Mouse (Mus musculus) naive thymus-derived CD4-positive, alpha-beta T cell, adult 2 months (primary cell): Measurements from ENCODE around the gene Hspa1l.
"Not testable (repeated sequence)": the region's sequence is repeated elsewhere in the genome, so short reads cannot be mapped to it uniquely, and the experiment has no call there.

Source experiments
- DNase-seq: peaks from one replicate; pipeline ENCODE4 v3.0.0-alpha.2; 2011; ENCODE audit warnings: low read depth

Hspa1l gene

DNA sequence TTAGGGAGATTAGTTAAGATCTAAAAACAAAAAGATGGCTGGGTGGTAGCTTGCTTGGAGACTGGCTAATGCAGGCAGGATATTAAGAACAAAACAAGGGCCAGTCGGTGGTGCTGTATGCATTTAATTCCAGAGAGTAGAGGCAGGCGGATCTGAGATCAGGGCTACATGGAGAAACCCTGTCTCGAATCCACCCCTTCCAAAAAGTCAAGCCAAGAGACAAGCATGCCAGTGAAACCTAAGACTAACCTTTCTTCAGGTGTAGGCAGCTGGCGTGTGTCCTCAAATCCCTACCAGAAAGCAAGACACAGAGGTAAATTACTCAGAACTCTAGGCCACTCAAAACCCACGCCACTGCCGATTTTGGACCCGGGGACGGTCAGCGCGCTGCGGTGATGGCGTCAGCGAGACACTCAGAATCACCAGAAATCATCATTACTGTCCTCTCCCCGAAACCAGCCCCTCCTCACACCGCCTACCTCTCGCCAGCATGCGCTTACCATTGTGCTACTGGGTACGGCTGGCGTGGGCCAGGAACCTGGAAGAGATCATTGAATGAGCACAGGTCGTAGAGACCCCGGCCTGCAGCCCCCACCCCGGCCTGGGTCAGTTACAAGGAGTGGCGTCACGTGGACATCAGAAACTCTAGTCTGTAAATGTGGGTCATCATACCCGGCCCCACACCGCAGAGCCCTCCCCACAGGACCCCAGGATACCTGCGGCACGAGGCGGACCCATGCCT, 20.7 kb upstream of the Hspa1l start:
- DNase-seq, result no peak

GRCm38 (mm10) chr17:34952378-34953040, 20.0 kb upstream of the Hspa1l start:
- peak; percentile 86 for DNase-seq

- DNase-seq, result no peak
Measured at GRCm38 (mm10) chr17:34953258-34953657, 19.2 kb upstream of the Hspa1l start.

DNA sequence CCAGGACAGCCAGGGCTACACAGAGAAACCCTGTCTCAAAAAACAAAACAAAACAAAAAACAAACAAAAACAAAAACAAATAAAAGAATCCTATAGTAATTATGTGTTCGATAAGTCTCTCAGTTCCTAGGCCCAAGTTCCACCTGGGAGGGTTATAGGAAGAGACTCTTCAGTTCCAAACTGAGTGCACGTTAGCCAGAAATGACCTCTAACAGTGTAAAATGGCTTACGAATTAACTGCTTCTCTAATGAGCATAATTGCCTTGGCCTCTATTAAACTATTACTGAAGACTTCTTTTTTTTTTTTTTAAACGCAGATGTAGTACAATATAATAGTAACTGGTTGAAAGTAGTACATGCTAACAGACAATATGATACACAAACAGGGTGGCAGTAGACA, 18.6 kb upstream of the Hspa1l start:
- no peak for DNase-seq

- DNase-seq, result peak; percentile 28
Measured at GRCm38 (mm10) chr17:34954831-34955230, 17.7 kb upstream of the Hspa1l start.

DNA sequence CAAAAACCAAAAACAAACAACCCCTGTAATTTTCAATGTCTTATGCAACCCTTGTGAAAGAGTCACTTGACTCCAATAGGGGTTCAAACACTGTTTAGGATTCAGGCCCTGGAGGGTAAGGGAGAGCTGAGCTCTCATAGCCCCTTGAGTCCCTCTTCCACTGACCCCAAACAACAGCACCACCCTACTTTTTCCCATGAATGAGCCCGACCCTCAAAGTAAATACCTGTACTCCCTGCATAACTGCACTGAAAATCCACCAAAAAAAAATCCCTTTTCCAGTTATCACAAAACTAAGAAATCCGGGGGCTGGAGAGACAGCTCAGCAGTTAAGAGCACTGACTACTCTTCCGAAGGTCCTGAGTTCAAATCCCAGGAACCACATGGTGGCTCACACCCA, 16.6 kb upstream of the Hspa1l start:
- DNase-seq, result peak; percentile 26

DNA sequence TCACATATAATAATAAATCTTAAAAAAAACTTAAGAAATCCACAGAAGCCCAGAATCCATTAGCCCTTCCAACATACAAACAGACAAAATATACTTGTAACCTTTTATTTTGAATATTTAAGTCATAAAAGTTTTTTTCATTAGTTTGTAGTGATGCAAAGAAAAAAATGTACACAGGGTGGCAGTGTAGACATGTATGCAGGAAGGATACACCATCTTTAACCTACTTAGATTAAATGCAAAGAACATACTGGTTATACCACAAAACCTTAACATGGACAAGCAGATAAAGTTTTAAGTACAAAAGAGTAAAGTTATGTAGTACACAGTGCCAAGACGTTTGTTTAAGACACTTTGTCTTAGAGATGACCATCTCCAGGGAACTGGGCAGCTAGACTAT, 16.2 kb upstream of the Hspa1l start:
- DNase-seq, result peak; percentile 67

DNA sequence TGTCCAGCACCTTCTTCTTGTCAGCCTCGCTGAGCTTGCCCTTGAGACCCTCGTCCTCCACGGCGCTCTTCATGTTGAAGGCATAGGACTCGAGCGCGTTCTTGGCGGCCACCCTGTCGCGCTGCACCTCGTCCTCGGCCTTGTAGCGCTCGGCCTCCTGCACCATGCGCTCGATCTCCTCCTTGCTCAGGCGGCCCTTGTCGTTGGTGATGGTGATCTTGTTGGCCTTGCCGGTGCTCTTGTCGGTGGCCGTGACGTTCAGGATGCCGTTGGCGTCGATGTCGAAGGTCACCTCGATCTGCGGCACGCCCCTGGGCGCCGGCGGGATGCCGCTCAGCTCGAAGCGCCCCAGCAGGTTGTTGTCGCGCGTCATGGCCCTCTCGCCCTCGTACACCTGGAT, 15.2 kb upstream of the Hspa1l start:
- peak; percentile 16 for DNase-seq

GRCm38 (mm10) chr17:34957966-34958365, 14.5 kb upstream of the Hspa1l start:
- not testable (repeated sequence) for DNase-seq

- DNase-seq, result not testable (repeated sequence)
Measured at GRCm38 (mm10) chr17:34958734-34959129, 13.8 kb upstream of the Hspa1l start.

- DNase-seq, result peak; percentile 83
Measured at GRCm38 (mm10) chr17:34959130-34959778, 13.2 kb upstream of the Hspa1l start, which contains the start of gene Hspa1b. Gene Hspa1b (minus strand): TSS chr17:34959238.

DNA sequence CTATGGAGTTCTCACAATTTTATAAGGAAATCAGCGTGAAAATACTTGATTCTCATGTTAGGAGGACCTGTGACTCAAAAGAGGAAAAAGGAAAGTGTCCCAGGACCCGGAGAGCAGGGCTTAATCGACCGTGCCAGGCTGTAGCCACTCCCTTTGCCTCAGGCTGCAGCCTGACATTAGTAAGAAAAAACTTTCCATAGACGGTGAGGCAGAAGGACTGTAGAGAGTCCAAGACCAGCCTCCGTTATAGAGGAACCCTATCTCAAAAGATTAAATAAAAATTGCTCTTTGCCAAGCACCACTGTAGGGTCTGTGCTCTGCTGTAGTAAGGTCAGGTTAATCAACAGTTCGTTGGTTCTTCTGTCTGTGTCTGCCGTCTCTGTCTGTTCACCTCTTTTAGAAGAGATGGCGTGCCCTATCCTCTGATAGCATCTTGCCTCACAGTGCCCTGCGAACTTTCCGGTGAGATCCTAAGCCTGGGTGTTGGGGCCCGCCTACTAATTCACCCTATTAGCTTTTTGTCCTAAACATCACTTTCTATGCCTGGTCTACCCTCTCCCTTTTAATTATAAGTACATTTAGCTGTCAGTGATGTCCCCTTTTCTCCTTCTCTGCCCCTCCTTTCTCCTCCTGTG, 12.5 kb upstream of the Hspa1l start:
- DNase-seq, result no peak

DNA sequence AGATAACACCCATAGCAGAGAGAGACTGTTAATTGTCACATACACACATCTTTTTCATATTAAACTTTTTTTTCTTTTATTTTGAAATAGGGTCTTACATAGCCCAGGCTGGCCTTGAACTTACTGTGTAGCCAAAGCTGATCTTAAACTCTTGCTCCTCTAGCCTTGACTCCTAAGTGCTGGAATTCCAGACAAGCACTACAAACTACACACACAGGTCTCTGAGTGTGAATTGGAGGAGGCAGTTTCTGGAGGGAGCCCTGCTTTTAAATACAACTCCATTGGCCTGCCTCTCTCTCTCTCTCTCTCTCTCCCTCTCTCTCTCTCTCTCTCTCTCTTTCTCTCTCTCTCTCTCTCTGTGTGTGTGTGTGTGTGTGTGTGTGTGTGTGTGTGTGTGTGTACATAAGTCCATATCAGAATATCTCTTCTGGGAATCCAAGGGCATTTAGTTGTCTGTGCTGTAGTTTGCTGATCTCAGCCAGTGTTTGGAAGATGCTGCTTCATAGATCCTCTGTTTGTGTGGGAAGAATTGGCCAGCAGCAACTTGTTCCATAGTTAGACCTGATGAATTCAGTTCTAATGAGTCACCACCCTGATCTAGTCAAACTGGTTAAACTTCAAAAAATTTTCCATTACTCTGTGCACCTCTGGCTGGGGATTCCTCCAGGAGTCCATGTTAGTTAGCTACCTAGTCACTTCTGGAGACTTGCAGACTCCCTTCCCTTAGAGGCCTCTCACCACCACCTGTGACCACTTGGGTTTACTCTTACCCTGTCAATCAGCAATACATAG, 11.6 kb upstream of the Hspa1l start:
- no peak for DNase-seq

DNA sequence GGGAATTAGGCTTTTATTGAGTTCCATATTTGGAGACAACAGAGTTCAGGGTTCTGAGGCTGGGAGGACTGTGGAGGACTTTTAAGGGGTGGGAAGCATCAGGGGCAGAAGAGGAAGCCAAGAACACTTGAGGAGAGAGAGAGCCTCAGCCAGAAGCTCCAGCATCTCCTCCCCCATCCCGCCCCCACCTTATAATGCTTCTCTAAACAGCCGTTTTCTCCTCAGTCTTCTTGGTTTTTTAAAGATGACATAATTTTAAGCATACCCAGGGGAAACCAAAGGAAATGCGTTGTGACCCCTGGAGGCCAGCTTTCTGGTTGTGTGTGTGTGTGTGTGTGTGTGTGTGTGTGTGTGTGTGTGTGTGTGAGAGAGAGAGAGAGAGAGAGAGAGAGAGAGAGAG, 10.4 kb upstream of the Hspa1l start:
- no peak for DNase-seq

GRCm38 (mm10) chr17:34962841-34963240, 9.7 kb upstream of the Hspa1l start:
- no peak for DNase-seq

GRCm38 (mm10) chr17:34964640-34965049, 7.9 kb upstream of the Hspa1l start:
- DNase-seq, result no peak

DNA sequence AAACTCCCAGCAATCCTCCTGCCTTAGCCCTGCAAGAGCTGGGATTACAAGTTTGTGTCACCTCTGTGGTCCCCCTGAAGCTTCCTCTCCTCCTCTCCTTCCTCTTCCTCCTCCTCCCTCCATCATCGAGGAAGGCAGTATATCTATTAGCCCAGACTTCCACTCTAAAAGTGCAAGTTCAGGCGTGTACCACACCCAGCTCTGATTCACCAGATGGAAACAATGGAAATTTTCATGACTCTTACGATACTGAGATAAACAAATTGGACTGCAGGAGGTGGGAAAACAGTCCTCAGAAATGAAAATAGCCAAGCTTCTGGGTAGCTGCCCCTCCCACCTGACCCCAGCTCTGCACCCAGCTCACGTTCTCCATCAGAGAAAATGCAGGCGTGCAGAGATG, 6.9 kb upstream of the Hspa1l start:
- no peak for DNase-seq

DNA sequence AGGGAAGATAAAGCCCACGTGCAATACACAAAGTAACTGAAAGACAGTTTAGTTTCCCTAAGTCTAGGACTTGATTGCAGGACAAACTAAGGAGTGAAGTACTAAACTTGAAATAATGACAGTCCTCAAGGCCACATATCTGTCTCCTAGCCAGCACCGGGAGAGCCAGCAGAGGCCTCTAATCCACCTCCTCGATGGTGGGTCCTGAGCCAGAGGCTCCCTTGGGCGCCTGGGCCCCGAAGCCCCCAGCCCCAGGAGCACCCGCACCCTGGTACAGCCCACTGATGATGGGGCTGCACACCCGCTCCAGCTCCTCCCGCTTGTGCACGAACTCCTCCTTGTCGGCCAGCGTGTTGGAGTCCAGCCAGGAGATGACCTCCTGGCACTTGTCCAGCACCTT, 2.7 kb upstream of the Hspa1l start, which contains the start of gene Gm20481:
TSS of gene Gm20481 (plus strand) at position 91 of the 400 bp plus-strand sequence.
- not testable (repeated sequence) for DNase-seq

DNA sequence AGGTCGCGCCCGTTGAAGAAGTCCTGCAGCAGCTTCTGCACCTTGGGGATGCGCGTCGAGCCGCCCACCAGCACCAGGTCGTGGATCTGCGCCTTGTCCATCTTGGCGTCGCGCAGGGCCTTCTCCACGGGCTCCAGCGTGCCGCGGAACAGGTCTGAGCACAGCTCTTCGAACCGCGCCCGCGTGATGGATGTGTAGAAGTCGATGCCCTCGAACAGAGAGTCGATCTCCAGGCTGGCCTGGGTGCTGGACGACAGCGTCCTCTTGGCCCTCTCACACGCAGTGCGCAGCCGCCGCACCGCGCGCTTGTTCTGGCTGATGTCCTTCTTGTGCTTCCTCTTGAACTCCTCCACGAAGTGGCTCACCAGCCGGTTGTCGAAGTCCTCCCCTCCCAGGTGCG, 1.7 kb upstream of the Hspa1l start:
- not testable (repeated sequence) for DNase-seq

DNA sequence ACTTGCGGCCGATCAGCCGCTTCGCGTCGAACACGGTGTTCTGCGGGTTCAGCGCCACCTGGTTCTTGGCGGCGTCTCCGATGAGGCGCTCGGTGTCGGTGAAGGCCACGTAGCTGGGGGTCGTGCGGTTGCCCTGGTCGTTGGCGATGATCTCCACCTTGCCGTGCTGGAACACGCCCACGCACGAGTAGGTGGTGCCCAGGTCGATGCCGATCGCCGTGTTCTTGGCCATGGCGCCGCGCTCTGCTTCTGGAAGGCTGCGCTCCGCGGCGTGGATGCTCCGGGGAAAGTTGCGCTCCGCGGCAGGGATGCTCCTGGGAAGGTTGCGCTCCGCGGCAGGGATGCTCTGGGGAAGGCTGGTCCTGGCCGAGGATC, 822 bp upstream of the Hspa1l start:
- DNase-seq, result not testable (repeated sequence)

GRCm38 (mm10) chr17:34975581-34976492, 3.3 kb downstream of the Hspa1l start:
- no peak for DNase-seq
